Comparison of ENCODE assay signal across 13 mouse cellular contexts in genomic region chr6:30703977-30704602, GRCm38 (mm10). TPM values are rescaled to one million over a fixed set of nuclear protein-coding genes. Genes with fewer than 3 reads are reported as not detected.
DNase-seq lines count a peak whose midpoint lies in the region; ATAC-seq and TF ChIP-seq lines count a peak whose summit lies in the region.
"Had no signal": no experiment of that assay in that cellular context is flagged by ENCODE, and none has a peak within 500 bp of the region (broad histone marks: within the 10 kb centered on the region; RNA-seq: fewer than 3 reads in every experiment).

No protein-coding gene starts in this region.

- H3K4me1 ChIP-seq in hindbrain, embryonic 10.5 days (replicated peaks): peaks cover 20% of the 10 kb centered on the region
- no peaks in the 10 kb centered on the region; the same call in 1 of the 2 replicates for H3K4me1 ChIP-seq in hindbrain, embryonic 12.5 days
- peaks cover 3% of the 10 kb centered on the region for H3K4me1 ChIP-seq in neural tube, embryonic 15.5 days
- 0 out of 2 replicates have a peak, but pooled peaks cover 2% of the 10 kb centered on the region for H3K4me1 ChIP-seq in stomach, postnatal 0 days (replicated peaks; ENCODE audit: control insufficient read depth, insufficient read depth)

- peak overlapping the region; percentile 0; the same call in 1 of the 2 replicates for H3K27ac ChIP-seq in hindbrain, embryonic 10.5 days
- no peak overlapping the region for H3K27ac ChIP-seq in hindbrain, embryonic 12.5 days
- 0 out of 2 replicates have a peak overlapping the region, but pooled peaks have one; percentile 18 for H3K27ac ChIP-seq in neural tube, embryonic 15.5 days (replicated peaks)
- no peak overlapping the region; the same call in 1 of the 2 replicates for H3K27ac ChIP-seq in stomach, postnatal 0 days (replicated peaks)
- H3K27ac ChIP-seq: midbrain, embryonic 15.5 days; neural tube, embryonic 13.5 days had no signal

- H3K4me3 ChIP-seq in hindbrain, embryonic 10.5 days: no peak overlapping the region
- H3K4me3 ChIP-seq in hindbrain, embryonic 12.5 days: no peak overlapping the region
- H3K4me3 ChIP-seq in neural tube, embryonic 15.5 days (replicated peaks): no peak overlapping the region
- no peak overlapping the region for H3K4me3 ChIP-seq in stomach, postnatal 0 days (ENCODE audit: low read depth, low read length)
- H3K4me3 ChIP-seq: erythroblast, embryonic 14.5 days; midbrain, embryonic 15.5 days; neural tube, embryonic 13.5 days had no signal

- peak; percentile 38 for DNase-seq in embryo, embryonic 10 days (ENCODE audit: low spot score)
- DNase-seq in embryo, embryonic 9.5 days (ENCODE audit: extremely low spot score): no peak
- no peak for DNase-seq in hindbrain, embryonic 10.5 days (ENCODE audit: low spot score)
- DNase-seq in neural tube, embryonic 10.5 days (ENCODE audit: extremely low spot score, low spot score): no peak
- DNase-seq in stomach, postnatal 0 days (ENCODE audit: low spot score): no peak
- no peak for DNase-seq in spleen, postnatal 10 days (ENCODE audit: low spot score in 2 of 2)
- DNase-seq: adrenal gland, postnatal 14 days had no signal

- no peak for TF ChIP-seq EP300 in stomach, postnatal 0 days (optimal IDR thresholded peaks at IDR 0.05)

- no peaks in the 10 kb centered on the region for H3K9me3 ChIP-seq in hindbrain, embryonic 10.5 days
- no peaks in the 10 kb centered on the region for H3K9me3 ChIP-seq in hindbrain, embryonic 12.5 days (replicated peaks)
- no peaks in the 10 kb centered on the region for H3K9me3 ChIP-seq in neural tube, embryonic 15.5 days (replicated peaks)
- no peaks in the 10 kb centered on the region for H3K9me3 ChIP-seq in stomach, postnatal 0 days (ENCODE audit: control insufficient read depth, low read length)
- H3K9me3 ChIP-seq: midbrain, embryonic 15.5 days; neural tube, embryonic 13.5 days had no signal

- H3K27me3 ChIP-seq in hindbrain, embryonic 10.5 days (ENCODE audit: insufficient read depth, poor library complexity, severe bottlenecking): no peaks in the 10 kb centered on the region
- H3K27me3 ChIP-seq in hindbrain, embryonic 12.5 days: no peaks in the 10 kb centered on the region
- H3K27me3 ChIP-seq in neural tube, embryonic 15.5 days (replicated peaks): no peaks in the 10 kb centered on the region
- H3K27me3 ChIP-seq in stomach, postnatal 0 days (ENCODE audit: control insufficient read depth, insufficient read depth, low read length): no peaks in the 10 kb centered on the region
- H3K27me3 ChIP-seq: midbrain, embryonic 15.5 days; neural tube, embryonic 13.5 days had no signal

- no peak overlapping the region for H3K9ac ChIP-seq in hindbrain, embryonic 12.5 days
- no peak overlapping the region for H3K9ac ChIP-seq in neural tube, embryonic 15.5 days (replicated peaks)
- H3K9ac ChIP-seq in stomach, postnatal 0 days (ENCODE audit: low read length): no peak overlapping the region
- H3K9ac ChIP-seq: midbrain, embryonic 15.5 days; neural tube, embryonic 13.5 days had no signal

- no peak overlapping the region for H3K4me2 ChIP-seq in hindbrain, embryonic 12.5 days (replicated peaks)
- H3K4me2 ChIP-seq in neural tube, embryonic 15.5 days: no peak overlapping the region
- no peak overlapping the region for H3K4me2 ChIP-seq in stomach, postnatal 0 days (replicated peaks; ENCODE audit: low read depth)
- H3K4me2 ChIP-seq: midbrain, embryonic 15.5 days; neural tube, embryonic 13.5 days had no signal

- WGBS in hindbrain, embryonic 10.5 days: 84% methylated on average over 9 of the region's 9 CpGs
- 83% methylated on average over 9 of the region's 9 CpGs for WGBS in hindbrain, embryonic 12.5 days
- 83% methylated on average over 9 of the region's 9 CpGs for WGBS in neural tube, embryonic 15.5 days
- WGBS in stomach, postnatal 0 days: 37% methylated on average over 9 of the region's 9 CpGs

- TF ChIP-seq CTCF in stomach, postnatal 0 days (IDR thresholded peaks at IDR 0.05; ENCODE audit: low read depth): no peak

- H3K36me3 ChIP-seq in hindbrain, embryonic 10.5 days: no peaks in the 10 kb centered on the region
- H3K36me3 ChIP-seq in hindbrain, embryonic 12.5 days: no peaks in the 10 kb centered on the region
- no peaks in the 10 kb centered on the region for H3K36me3 ChIP-seq in neural tube, embryonic 15.5 days
- H3K36me3 ChIP-seq in stomach, postnatal 0 days (ENCODE audit: control insufficient read depth, insufficient read depth, low read length): no peaks in the 10 kb centered on the region
- H3K36me3 ChIP-seq: midbrain, embryonic 15.5 days; neural tube, embryonic 13.5 days had no signal

- no peak for ATAC-seq in hindbrain, embryonic 12.5 days (ENCODE audit: low FRiP score)
- ATAC-seq in neural tube, embryonic 15.5 days (ENCODE audit: low FRiP score): no peak
- ATAC-seq in stomach, postnatal 0 days (ENCODE audit: low FRiP score, low TSS enrichment): peak; percentile 70; the same call in 1 of the 2 replicates
- ATAC-seq: inflammation-experienced regulatory T-cells, adult 6 months; midbrain, embryonic 15.5 days had no signal

RNA-seq across cellular contexts. Expression of gene Cep41, which starts 10.5 kb away (rescaled TPM):
- 16.0 and 19.0 TPM in 2 replicates for polyA plus RNA-seq in hindbrain, embryonic 10.5 days (2016; fragmentation: Nextera tagmentation; extraction: Ambion mirVana)
- polyA plus RNA-seq in hindbrain, embryonic 12.5 days (2016; fragmentation: Nextera tagmentation; extraction: Ambion mirVana): 20.5 and 21.9 TPM in 2 replicates
- polyA plus RNA-seq in neural tube, embryonic 15.5 days (2015; fragmentation: Nextera tagmentation; extraction: Ambion mirVana): 10.7 and 11.6 TPM in 2 replicates
- polyA plus RNA-seq in stomach, postnatal 0 days (2015; fragmentation: Nextera tagmentation; extraction: Ambion mirVana): 4.0 and 4.7 TPM in 2 replicates

RNA-seq across cellular contexts. Expression of gene Mest, which starts 19.3 kb away (rescaled TPM):
- 1,257 and 1,613 TPM in 2 replicates for polyA plus RNA-seq in hindbrain, embryonic 10.5 days (2016; fragmentation: Nextera tagmentation; extraction: Ambion mirVana)
- 763 and 927 TPM in 2 replicates for polyA plus RNA-seq in hindbrain, embryonic 12.5 days (2016; fragmentation: Nextera tagmentation; extraction: Ambion mirVana)
- 378 and 417 TPM in 2 replicates for polyA plus RNA-seq in neural tube, embryonic 15.5 days (2015; fragmentation: Nextera tagmentation; extraction: Ambion mirVana)
- 156 and 168 TPM in 2 replicates for polyA plus RNA-seq in stomach, postnatal 0 days (2015; fragmentation: Nextera tagmentation; extraction: Ambion mirVana)

Comparison
In these comparisons a context has a peak if more than half of its experiments do, and no peak if none do; other contexts are left out.
1. H3K27ac ChIP-seq: peak in hindbrain, embryonic 10.5 days (single experiment) and neural tube, embryonic 15.5 days (single experiment); none in hindbrain, embryonic 12.5 days (single experiment) and stomach, postnatal 0 days (single experiment).